Mouse (Mus musculus): ENCODE data around the gene Gm9821. TPM values are rescaled to one million over a fixed set of nuclear protein-coding genes. Genes with fewer than 3 reads are reported as not detected.

Gene Gm9821
- polyA plus RNA-seq, 1 experiment from 2014 or later = 0.89 TPM

GRCm38 (mm10) chr2:91934826-91935525 is 10.5 kb upstream of the Gm9821 start:
- peaks cover 74% of the 10 kb centered on the region for H3K36me3 ChIP-seq (replicated peaks)

DNA sequence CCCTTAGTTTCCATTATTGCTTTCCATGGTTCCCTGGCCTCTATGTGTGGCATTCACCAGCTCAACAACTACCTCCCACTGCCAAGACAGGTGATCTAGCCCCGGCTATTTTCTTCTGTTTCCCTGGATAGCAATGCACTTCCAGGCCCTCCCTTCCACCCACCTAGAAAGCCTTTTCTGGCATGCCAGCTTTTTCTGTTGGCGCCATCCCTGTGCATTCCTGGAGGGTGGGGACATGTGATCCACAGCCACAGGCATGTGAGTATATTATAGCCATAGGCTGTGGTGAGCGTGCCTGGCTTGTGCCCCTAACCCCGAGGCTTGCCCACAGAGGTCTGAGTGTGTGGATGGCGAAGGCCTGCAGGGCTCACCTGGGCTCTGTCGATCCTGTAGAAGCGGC is 9.3 kb upstream of the Gm9821 start:
- Histone ChIP-seq H3K36me3 (replicated peaks) (peaks cover 86% of the 10 kb centered on the region), H3K27ac (replicated peaks) (no peak overlapping the region), H3K9me3 (replicated peaks) (no peaks in the 10 kb centered on the region), H3K4me3 (replicated peaks) (no peak overlapping the region), H3K4me2 (no peak overlapping the region), H3K4me1 (replicated peaks) (peaks cover 35% of the 10 kb centered on the region), H3K9ac (no peak overlapping the region), H3K27me3 (peaks cover 15% of the 10 kb centered on the region)
- WGBS (ENCODE audit: insufficient replicate concordance) = 86% methylated on average over 7 of the region's 7 CpGs
- ATAC-seq (ENCODE audit: insufficient read depth) = no peak

More at GRCm38 (mm10) chr2:91934826-91935525, 10.5 kb upstream of the Gm9821 start:
- Histone ChIP-seq H3K27me3 (peaks cover 27% of the 10 kb centered on the region), H3K4me3 (replicated peaks) (no peak overlapping the region), H3K4me1 (replicated peaks) (peaks cover 45% of the 10 kb centered on the region), H3K9ac (no peak overlapping the region), H3K4me2 (no peak overlapping the region), H3K9me3 (replicated peaks) (no peaks in the 10 kb centered on the region), H3K27ac (replicated peaks) (no peak overlapping the region)
- WGBS (ENCODE audit: insufficient replicate concordance) = 78% methylated on average over 9 of the region's 9 CpGs
- no peak for ATAC-seq (ENCODE audit: insufficient read depth)

GRCm38 (mm10) chr2:91939303-91939935 is 6.1 kb upstream of the Gm9821 start:
- peaks cover 94% of the 10 kb centered on the region for H3K36me3 ChIP-seq (replicated peaks)
- WGBS (ENCODE audit: insufficient replicate concordance) = 89% methylated on average over 15 of the region's 15 CpGs

GRCm38 (mm10) chr2:91942356-91942755 is 3.1 kb upstream of the Gm9821 start:
- peaks cover 78% of the 10 kb centered on the region for H3K36me3 ChIP-seq (replicated peaks)
- no peak overlapping the region for H3K4me2 ChIP-seq
- no peak overlapping the region for H3K9ac ChIP-seq
- no peak overlapping the region for H3K4me3 ChIP-seq (replicated peaks)
- H3K27ac ChIP-seq (replicated peaks) = no peak overlapping the region
- peaks cover 36% of the 10 kb centered on the region for H3K4me1 ChIP-seq (replicated peaks)
- no peaks in the 10 kb centered on the region for H3K9me3 ChIP-seq (replicated peaks)
- 83% methylated on average over 6 of the region's 6 CpGs for WGBS (ENCODE audit: insufficient replicate concordance)
- no peak for ATAC-seq (ENCODE audit: insufficient read depth)
- no peaks in the 10 kb centered on the region for H3K27me3 ChIP-seq

More at GRCm38 (mm10) chr2:91939303-91939935, 6.1 kb upstream of the Gm9821 start:
- H3K9me3 ChIP-seq (replicated peaks) = no peaks in the 10 kb centered on the region
- H3K27ac ChIP-seq (replicated peaks) = no peak overlapping the region
- H3K4me1 ChIP-seq (replicated peaks) = peaks cover 11% of the 10 kb centered on the region
- no peak overlapping the region for H3K9ac ChIP-seq
- no peak for ATAC-seq (ENCODE audit: insufficient read depth)
- no peak overlapping the region for H3K4me2 ChIP-seq
- H3K27me3 ChIP-seq = no peaks in the 10 kb centered on the region
- no peak overlapping the region for H3K4me3 ChIP-seq (replicated peaks)

DNA sequence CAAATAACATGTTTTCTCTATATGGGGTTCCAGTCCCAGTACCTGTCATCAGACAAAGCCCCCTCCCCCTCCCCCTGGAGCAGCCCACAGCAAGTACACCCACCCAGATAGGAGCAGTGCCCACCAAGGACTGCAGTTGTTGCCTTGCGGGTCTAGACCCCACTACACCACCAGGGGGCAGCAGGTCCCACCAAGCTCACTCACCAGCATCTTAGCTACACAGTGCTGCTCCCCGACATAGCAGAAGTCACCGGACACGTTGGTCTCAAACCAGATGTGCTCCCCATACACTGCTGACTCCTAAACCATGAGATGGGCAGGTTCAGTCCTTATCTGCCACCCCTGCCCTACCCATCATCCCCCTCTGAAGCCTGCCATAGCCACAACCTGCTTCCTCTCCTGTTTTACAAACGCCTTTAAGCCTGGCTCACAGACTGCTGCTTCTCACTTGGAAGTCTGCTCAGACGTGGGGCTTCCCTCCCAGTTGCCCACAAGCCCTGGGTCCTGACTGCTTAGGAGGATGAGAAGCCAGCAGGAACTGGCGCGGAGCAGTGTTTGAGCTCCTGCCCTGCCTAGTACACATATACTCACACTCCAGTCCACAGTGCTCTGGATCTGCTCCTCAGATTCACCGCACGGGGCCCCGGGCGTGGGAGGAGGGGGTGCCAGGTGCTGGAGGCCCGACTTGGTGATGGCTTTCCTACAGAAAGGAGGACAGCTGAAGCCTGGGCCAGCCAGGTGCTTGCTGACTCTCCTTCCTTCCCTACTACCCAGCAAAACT is 1.1 kb upstream of the Gm9821 start:
- peak; percentile 25 for ATAC-seq (ENCODE audit: insufficient read depth)
- Histone ChIP-seq H3K9me3 (replicated peaks) (no peaks in the 10 kb centered on the region), H3K9ac (peak overlapping the region; percentile 27; the same call in 1 of the 2 replicates), H3K4me3 (replicated peaks) (no peak overlapping the region), H3K36me3 (replicated peaks) (peaks cover 58% of the 10 kb centered on the region), H3K27me3 (no peaks in the 10 kb centered on the region), H3K4me1 (replicated peaks) (peaks cover 56% of the 10 kb centered on the region), H3K4me2 (peak overlapping the region; percentile 29), H3K27ac (replicated peaks) (peak overlapping the region; percentile 64)
- WGBS (ENCODE audit: insufficient replicate concordance) = 38% methylated on average over 13 of the region's 13 CpGs

DNA sequence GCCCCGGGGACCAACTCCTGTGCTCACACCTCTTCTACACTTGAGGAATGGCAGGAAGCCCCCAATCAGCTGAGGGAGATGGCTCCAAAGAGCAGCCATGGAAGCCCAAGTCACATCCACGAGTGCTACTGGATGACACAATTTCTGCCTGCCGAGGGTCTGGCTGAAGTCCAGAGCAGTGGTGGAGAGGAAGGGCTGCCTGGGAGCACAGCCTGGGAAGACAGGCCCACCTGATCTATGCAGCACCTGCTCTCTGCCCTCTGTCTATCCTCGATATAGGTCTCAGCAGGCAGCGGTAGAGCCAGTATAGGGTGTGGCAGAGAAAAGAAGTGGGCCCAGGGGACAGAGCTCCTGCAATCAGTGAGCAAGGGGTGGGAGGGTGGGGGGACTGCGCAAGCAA is 1.3 kb downstream of the Gm9821 start:
- H3K4me2 ChIP-seq = peak overlapping the region; percentile 83
- H3K4me3 ChIP-seq (replicated peaks) = peak overlapping the region; percentile 54; the same call in 1 of the 2 replicates
- ATAC-seq (ENCODE audit: insufficient read depth) = no peak
- H3K36me3 ChIP-seq (replicated peaks) = peaks cover 34% of the 10 kb centered on the region
- peak overlapping the region; percentile 66 for H3K9ac ChIP-seq
- H3K27ac ChIP-seq (replicated peaks) = peak overlapping the region; percentile 90
- WGBS (ENCODE audit: insufficient replicate concordance) = 31% methylated on average over 6 of the region's 6 CpGs
- H3K27me3 ChIP-seq = no peaks in the 10 kb centered on the region
- peaks cover 80% of the 10 kb centered on the region for H3K4me1 ChIP-seq (replicated peaks)
- H3K9me3 ChIP-seq (replicated peaks) = no peaks in the 10 kb centered on the region

DNA sequence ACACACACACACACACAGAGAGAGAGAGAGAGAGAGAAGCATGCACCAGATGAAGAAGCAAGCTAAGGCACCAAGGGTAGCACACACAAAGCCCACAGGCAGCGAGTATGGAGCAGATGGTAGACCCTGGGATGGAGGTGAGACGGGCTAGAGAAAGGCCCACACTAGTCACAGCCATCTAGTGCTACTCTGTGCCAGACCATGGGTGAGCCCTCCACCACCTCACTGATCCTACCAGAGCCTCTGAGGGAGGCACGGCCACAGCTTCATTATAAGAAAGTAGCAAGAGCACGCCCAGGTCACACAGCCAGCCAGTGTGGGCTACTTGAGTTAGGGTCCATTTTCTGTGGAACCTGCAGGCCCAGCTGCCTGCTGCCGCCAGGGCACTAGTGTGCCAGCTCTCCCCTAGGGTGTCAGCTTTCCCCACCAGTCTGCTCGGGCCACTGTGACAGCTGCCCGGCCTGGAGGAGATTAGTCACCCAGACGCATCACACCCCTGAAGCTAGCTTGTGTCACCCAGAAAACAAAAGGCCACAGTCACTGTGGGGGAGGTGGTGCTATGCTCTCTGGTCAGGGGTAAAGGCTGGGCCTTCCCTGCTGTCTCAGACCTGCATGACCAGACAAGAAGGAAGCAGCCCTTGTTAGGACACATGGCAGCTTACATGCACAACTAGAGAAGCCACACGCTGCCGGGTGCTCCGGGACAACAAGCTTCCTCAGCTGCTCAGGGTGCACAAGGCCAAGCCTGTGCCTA is 2.1 kb downstream of the Gm9821 start:
- 22% methylated on average over 11 of the region's 11 CpGs for WGBS (ENCODE audit: insufficient replicate concordance)
- Histone ChIP-seq H3K27me3 (no peaks in the 10 kb centered on the region), H3K36me3 (replicated peaks) (peaks cover 27% of the 10 kb centered on the region), H3K4me2 (peak overlapping the region; percentile 83), H3K4me1 (replicated peaks) (peaks cover 87% of the 10 kb centered on the region), H3K27ac (replicated peaks) (peak overlapping the region; percentile 90), H3K9me3 (replicated peaks) (no peaks in the 10 kb centered on the region), H3K4me3 (replicated peaks) (peak overlapping the region; percentile 54), H3K9ac (peak overlapping the region; percentile 66)
- ATAC-seq (ENCODE audit: insufficient read depth) = peak; percentile 50

- no peaks in the 10 kb centered on the region for H3K27me3 ChIP-seq
- peaks cover 22% of the 10 kb centered on the region for H3K36me3 ChIP-seq (replicated peaks)
- H3K9ac ChIP-seq = peak overlapping the region; percentile 66
- no peaks in the 10 kb centered on the region for H3K9me3 ChIP-seq (replicated peaks)
- 11% methylated on average over 6 of the region's 6 CpGs for WGBS (ENCODE audit: insufficient replicate concordance)
- peak overlapping the region; percentile 54 for H3K4me3 ChIP-seq (replicated peaks)
- H3K4me2 ChIP-seq = peak overlapping the region; percentile 83
- H3K4me1 ChIP-seq (replicated peaks) = peaks cover 93% of the 10 kb centered on the region
- peak; percentile 49 for ATAC-seq (ENCODE audit: insufficient read depth)
- peak overlapping the region; percentile 90 for H3K27ac ChIP-seq (replicated peaks)
These were observed 2.6 kb downstream of the Gm9821 start for GRCm38 (mm10) chr2:91948151-91948509.

DNA sequence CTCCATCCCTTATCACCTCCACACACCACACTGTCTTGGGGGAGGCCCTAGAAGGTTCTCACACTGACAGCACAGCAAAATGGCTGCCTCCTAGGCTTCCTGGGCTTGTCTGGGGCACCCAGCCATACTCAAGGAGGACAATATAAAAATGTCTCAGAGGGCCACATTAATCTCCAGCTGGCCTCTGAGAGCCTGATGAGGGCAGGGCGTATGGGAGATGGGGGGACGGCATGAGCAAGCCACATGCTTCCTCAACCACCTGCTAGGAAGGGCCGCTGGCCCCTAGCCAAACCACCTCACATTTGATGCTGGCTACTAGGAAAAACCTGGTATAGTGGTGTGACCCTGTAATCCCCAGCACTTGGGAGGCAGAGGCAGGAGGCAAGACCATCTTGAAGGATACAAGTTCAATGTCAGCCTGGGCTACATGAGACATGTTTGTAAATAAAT is 3.3 kb downstream of the Gm9821 start:
- 0 out of 2 replicates have a peak, but pooled peaks have one; percentile 20 for ATAC-seq (ENCODE audit: insufficient read depth)
- H3K4me1 ChIP-seq (replicated peaks) = peaks cover 97% of the 10 kb centered on the region
- peak overlapping the region; percentile 54 for H3K4me3 ChIP-seq (replicated peaks)
- no peaks in the 10 kb centered on the region for H3K9me3 ChIP-seq (replicated peaks)
- H3K9ac ChIP-seq = peak overlapping the region; percentile 66; the same call in 1 of the 2 replicates
- H3K27me3 ChIP-seq = no peaks in the 10 kb centered on the region
- peak overlapping the region; percentile 90 for H3K27ac ChIP-seq (replicated peaks)
- peak overlapping the region; percentile 83 for H3K4me2 ChIP-seq
- WGBS (ENCODE audit: insufficient replicate concordance) = 14% methylated on average over 3 of the region's 3 CpGs
- H3K36me3 ChIP-seq (replicated peaks) = peaks cover 16% of the 10 kb centered on the region

- Histone ChIP-seq H3K36me3 (replicated peaks) (peaks cover 13% of the 10 kb centered on the region), H3K4me1 (replicated peaks) (peaks cover 99% of the 10 kb centered on the region), H3K27ac (replicated peaks) (peak overlapping the region; percentile 90), H3K9me3 (replicated peaks) (no peaks in the 10 kb centered on the region), H3K4me2 (peak overlapping the region; percentile 83), H3K4me3 (replicated peaks) (peak overlapping the region; percentile 54), H3K9ac (peak overlapping the region; percentile 66), H3K27me3 (no peaks in the 10 kb centered on the region)
- peak; percentile 78 for ATAC-seq (ENCODE audit: insufficient read depth)
- 9% methylated on average over 17 of the region's 17 CpGs for WGBS (ENCODE audit: insufficient replicate concordance)
These were observed 4.1 kb downstream of the Gm9821 start for GRCm38 (mm10) chr2:91949411-91950274.

Data from liver, embryonic 15.5 days (tissue).